Mouse (Mus musculus) kidney, adult 9 months (tissue): Measurements from ENCODE around the gene Glmn.

Experiments used
- DNase-seq: peaks from one replicate; pipeline ENCODE4 v3.0.0; 2022

Gene Glmn

DNA sequence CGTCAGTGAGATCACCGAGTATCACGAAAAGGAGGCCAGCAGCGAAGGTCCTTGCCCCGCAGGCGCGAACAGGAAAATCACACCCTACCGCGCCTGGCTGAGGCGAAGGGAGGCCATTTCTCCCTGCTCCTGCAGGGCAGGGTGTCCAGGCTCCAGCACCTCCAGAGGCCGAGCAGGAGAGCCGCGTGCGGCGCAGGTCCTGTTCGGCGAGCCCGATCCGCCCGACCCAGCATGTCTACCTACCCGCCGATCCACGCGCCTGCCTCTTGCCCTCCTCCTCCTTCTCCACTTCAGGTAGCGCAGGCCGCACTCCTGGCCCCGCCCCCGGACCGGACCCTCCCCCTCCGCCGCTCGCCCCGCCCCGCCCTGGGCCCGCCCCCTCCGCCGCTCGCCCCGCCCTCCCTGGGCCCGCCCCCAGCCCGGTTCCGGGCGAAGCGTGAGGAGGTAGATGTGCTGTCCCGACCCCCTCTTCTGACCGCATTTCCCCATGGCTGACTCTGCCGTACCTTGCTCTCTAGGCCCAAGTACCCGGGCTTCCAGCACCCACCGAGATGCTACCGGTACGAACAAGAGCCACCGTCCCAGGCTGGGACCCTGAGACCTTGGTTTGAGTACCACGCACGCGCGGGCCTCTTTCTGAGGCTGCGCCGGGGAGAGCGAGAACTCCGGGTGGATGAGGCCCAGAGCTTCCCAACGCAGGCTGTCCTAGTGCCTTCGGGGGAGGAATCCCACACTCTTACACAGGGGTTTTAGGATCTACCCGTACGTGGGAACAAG is at the start of gene Glmn, which contains the start of gene Rpap2:
Gene Glmn, minus strand, starts transcription at position 588 of the 777 bp plus-strand sequence.
Gene Rpap2, plus strand, starts transcription at position 73 of the 777 bp plus-strand sequence.
- peak; percentile 88 for DNase-seq

DNA sequence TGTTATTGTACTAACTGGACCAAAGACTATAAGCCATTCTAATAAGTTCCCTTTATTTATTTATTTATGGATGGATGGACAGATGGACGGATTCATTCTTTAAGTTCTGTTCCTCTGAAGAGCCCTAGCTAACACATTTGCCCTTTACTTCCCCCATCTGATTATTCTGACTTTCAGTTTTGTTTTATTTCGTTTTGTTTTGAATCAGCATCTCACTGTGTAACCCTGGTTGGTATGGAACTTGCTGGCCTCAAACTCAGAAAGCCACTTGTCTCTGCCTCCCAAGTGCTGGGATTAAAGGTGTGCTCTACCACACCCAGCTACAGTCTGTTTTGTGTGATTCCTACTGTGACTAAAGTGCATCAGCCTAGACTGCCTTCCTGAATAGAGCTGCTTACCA is 48.2 kb upstream of the Glmn start:
- DNase-seq: no peak

DNA sequence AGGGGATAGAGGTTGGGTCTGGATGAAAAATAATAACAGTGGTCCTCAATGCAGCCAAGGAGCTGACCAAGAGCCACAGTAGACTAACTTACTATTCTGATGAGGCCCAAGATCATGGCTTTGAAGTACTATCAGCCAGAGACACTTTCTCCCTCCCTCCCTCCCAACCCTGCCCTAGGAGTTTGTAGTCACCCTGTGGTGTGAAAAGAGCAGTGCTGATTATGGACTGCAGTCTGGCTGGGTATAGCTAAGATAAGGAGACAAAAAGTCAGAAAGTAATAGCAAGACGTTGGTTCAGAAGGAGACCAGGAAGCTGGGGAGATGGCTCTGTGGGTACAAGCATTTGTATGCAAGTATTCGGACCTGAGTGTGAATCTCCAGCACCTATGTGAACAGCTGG is 46.9 kb upstream of the Glmn start:
- DNase-seq: no peak

DNA sequence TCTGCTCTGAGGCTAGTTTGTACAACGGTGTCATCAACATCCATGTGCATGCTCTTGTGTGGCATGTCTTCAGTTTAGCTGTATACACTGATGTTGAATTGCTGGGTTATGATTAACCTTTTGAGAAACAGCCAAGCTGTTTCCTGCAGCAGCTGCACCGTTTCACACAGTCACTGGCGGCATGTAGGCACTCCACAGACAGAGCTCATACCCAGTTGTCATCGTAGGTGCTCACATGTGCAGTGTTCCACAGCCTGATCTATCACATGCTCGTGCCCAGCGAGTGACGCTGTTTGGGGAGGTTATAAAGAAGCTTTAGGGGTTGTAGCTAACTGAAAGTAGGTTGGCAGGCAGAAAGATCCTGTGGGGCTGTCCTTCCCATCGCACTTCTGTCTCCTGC is 40.7 kb upstream of the Glmn start:
- DNase-seq: no peak

DNA sequence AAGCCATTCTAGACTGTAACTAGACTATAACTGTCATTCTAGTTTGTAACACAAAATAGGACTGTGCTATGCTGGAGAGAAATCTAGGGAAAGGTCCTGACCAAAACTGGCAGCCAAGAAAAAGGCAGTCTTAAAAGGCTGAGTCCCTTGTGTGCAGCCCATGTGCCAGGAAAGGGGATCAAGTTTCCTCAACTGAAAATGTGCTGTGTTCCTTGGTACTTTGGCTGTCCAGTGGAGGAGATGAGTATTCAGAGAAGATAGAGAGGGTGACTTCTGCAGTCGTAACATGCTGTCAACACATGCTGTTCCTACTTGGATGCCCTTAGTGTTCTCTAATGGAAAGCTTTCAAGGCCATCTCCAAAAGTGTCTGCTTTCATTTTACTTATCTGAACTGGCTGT is 39.4 kb upstream of the Glmn start:
- no peak for DNase-seq

DNA sequence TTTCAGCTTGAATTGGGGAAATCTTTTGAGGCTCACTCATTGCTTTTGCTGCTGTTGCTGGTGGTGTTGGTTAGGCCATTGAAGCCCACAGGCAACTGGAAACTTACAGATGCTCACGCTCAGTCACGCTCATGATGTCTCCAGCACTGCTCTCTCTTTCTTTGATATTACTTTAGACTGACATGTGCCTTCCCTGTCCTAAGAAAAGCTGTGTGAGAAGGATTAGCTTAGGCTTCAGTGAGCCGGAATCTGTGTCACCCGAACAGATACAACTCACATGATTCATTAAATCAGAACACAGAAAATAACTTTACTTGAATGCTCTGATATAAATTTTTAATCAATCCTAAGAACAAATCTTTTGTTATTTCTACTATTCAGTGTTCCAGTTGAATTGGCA is 36.0 kb upstream of the Glmn start:
- no peak for DNase-seq

DNA sequence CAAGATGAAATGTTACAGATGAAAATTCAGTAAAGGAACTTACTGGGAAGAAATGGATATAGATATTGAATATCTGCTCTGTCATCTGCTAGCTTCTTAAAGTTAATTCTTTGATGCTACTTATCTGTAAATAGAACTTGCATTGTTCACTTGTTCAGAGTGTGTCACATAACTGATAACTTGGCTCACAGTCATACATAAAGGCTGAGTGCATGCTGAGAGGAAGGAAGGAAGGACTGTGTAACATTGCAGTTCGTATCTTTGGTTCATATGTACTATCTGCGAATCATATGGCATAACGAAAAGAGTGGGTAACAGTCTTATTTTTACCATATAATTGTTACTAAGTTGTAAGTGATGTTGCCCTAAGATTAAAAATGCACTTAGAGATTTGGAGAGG is 23.6 kb upstream of the Glmn start:
- DNase-seq: no peak

DNA sequence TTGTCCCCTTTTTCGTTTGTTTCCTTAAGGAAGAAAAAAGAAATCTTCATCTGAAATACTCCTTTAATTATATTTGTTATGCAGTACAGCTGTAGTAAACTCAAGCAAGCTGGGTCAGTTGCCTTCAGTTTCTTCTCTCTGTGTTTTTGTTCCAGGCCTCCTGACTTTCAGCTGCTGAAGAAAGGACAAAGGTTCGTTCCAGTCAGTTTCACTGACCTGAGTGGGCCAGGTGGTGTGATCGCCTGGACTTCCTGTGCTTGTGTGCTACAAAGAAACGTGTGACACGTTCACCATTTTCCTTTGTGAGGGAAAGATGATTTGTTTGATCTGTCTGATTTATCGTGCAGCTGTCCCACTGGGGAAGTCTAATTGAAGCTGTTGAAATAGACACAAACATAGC is 20.3 kb upstream of the Glmn start:
- DNase-seq: peak; percentile 57

DNA sequence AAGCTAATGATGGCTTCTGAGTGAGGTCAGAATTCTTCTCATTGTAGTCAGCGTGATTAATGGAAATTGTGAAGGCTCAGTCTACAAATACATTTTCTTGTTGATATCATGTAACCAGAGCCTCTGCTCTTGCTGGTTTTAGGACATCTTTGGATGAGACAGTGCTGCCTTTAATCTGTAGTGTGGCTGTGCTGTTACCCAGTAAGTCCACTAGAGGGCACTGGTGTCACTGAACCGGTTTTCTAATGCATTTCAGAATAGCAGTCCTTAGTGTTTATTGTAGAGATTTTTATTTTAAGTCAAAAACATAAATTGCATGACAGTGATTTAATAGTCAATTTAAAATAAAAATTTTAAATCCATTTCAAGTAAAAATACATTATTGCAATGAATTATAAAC is 13.5 kb upstream of the Glmn start:
- peak; percentile 68 for DNase-seq

DNA sequence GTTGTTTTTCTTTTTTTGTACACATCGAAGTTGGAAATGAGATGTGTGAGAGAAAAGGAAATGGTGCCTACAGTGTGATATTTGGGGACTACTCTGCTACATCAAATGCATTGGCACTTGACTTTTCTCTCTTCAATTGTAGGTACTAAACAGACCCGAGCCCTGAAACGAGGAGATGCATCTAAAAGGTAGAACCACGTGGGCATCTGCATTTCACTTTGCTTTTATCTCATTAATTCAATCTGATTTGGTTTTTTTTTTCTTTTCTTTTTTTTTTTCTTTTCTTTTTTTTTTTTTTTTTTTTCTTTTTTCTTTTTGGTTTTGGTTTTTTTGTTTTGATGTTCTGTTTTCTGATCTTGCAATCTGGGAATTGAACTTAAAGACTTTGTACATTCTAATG is 692 bp upstream of the Glmn start:
- DNase-seq: no peak

DNA sequence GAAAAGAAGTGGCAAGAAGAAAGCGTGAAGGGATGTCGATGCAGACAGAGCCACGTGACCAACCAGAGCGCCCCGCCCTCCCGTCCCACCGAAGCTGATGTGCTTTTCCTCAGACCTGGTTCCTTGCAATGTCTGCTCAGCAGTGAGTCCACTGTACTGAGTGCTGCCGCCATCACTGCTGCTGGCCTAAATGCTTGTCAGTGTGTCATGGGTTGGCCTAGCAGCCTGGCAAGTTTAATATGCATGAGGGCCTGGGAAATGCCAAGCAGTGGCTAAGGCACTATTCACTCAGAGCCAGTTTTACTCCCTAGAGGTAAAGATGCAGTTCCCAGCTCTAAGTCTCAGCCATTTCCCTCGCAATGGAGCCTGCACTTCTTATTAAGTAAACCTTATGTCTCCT is 28.5 kb downstream of the Glmn start:
- DNase-seq: no peak

DNA sequence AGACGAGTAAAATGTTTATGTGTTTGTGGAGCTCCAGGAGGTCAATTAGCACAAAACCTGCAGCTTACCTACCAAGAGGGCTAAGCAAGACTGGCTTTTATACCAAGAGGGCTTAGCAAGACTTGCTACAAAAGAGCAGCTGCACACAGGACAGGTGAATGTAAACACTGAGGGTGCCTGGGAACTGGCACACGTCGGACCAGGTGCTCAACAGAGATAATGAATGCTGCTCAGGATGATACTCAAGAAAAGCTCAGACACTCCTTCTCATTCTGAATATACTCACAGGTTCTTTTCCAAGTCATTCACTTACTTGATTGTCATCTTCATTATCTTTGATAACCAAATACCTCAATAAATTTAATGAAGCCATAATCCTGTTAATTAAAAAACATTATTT is 40.7 kb downstream of the Glmn start:
- DNase-seq: no peak

DNA sequence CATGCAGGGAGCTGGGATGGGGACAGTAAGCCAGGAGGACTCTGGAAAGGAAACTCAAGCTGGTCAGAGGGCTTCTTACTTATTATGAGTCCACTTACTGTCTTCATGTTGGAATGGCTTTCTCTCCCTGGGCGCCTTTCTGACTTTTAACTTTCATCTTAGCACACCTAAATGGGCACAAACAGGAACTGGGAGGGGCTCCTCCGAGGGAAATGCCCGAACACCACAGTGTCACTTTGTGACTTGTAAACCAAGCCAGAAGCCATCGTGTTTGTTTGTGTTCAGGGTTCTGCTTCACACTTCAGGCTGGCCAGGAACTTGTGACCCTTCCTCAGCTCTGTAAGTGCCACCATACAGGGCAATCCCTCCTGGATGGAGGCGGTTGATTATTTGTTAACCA is 43.4 kb downstream of the Glmn start:
- DNase-seq: no peak

DNA sequence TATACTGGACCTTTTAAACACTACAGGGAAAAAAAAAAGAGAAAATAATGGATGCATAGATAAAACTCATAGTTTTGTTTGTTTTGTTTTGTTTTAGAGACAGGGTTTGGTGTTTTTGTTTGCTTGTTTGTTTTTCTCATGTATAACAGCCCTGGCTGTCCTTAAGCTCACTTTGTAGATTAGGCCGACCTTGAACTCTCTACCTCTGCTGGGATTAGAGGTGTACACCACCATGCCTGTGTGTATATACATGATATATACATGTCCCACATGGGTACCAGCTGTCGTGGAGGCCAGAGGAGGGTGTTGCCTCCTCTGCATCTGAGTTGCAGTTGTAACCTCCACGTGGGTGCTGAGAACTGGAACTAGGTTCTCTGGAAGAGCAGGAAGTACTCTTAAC is 49.2 kb downstream of the Glmn start:
- DNase-seq: no peak

DNA sequence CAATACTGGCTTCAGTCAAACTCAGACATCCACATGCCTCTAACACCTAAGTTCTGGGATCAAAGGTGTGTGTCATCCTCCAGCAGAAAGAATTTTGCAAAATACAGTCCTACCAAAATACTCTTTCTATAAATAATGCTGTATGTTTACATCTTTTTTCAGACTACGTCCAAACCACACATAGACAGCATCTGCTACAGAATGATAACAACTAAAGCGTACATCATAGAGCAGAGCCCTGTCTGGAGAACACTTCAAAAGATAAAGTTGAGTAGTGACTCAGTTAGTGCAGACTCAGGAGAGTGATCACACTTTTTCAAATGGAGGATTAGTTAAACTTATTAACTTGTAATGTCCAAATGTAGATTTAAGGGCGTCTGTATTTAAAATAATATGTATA is 49.7 kb downstream of the Glmn start:
- no peak for DNase-seq

DNA sequence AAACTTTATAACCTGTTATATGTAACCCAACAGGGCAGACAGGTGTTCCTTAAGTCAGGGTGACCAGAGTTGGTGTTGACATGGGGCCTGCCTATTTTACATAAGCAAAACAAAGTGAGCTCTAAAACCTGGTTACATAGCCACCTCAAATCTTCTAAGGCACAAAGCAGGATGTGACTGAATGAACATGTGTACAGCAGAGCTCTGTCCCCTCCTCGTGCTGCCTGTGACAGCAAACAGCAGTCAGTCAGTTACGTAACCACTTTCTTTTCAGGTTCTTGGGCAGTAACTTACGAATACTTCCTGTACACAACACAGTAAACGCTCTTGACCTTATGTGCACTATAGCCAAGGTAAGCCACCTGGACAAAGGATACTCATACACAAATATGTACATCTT is 51.8 kb downstream of the Glmn start:
- no peak for DNase-seq

DNA sequence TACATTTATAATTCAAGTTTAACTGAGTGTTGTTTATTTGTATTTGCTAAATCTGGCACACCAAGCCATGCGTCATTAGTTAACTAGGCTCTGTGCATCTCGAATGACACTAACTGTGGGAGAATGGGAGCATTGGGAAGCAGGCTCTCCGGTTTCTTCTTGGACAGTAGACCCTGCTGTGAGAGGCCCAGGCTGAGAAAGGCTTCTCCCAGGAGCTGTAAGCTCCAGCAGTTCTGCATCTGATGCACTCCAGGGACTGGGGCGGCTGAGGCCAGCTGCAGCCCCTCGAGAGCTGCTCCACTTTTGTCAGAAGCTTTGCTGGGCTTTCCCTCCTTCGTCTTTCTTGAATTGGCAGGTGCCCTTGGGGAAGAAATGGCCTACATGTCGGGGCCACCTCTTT is 56.0 kb downstream of the Glmn start:
- no peak for DNase-seq

DNA sequence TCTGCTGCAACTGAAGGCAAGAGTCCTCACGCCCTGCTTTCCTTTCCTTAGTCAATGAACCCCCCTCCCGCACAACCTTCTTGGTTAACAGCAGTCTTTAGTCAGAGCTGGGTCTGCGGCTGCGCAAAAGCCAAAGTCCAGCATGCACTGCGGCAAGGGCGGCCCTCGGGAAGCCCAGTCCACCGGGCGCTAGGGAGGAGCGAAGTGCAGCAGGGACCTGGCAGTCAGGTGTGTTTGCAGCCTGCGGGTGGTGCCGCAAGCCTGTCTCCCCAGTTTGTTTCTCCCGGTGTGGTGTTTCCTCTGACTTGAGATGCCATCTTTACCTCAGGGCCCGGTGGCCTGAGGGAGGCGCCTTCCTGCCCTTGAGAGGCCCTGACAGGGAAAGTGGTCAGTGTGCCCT is 63.1 kb downstream of the Glmn start, which contains the start of gene 1700028K03Rik:
Gene 1700028K03Rik, plus strand, starts transcription at position 129 of the 400 bp plus-strand sequence.
- no peak for DNase-seq

DNA sequence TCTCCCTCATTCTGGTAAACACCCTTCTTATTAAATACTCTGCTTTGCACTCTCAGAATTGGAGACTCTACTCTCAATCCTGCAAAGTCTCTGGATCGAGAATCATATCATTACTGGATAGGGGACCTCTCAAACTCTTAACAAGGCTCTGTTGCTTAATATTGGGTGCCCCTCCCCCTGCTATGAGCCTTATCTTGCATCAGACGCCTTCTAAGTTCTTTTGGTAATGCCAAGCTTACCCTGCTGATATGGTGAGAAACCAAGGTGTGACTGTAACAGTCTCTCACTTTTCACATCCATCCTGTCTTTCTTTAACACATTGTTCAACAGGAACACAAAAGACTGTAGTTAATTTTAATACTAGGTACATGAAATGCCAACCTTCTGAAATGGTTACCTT is 64.1 kb downstream of the Glmn start:
- DNase-seq: no peak

DNA sequence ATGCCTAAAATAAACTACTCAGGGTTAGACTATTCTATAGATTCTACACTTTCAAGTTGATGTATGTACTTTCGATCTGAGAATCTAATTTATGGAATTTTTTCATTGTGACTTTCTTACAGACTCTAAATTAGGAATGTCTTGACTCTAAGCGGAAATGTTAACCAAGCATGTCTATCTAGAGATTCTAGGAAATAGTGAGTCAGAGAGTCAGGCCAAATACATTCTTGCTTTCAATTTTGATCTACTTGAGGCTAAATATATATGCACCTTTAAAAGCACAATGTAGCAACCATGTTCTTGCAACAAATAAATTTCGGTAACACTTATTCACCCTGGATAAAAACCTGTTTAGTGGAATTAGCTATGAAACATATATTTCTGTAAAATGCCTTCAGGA is 68.8 kb downstream of the Glmn start:
- no peak for DNase-seq

DNA sequence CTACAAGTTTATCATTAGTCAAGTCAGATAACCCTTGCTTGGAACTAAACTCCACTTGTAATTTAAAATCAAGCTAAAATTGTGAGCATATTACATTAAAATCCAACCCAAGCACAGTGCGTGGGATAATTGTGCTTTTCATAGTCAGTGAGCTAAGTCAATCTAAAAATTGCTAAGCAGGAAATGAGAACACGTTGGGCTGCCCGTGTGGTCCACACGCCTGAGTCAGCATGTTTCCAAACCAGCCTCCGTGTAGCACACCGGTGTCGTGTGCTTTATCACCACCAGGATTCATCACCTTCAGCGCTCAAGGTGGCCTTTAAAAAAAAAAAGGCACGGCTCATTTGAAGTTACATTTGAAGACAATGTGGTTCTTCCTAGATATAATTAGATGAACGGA is 73.4 kb downstream of the Glmn start:
- no peak for DNase-seq

DNA sequence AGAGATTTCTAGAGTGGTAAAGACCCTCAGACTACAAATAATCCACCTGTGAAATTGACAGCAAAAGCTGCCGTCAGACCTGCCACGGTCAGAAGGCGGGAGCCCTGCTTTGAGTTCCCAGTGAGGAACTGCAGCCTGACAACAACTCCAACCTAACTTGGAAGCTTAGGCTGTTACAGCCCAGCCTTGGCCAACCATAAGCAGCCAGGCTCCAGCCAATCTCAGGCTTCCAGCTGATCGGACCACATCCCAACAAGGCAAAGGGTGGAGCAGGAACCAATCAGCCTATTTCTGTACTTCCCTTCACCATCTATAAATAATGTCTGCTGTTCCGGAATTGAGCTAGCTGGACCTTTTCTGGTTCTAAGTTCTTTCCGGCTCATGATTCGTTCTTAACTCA is 75.8 kb downstream of the Glmn start:
- DNase-seq: peak; percentile 47

DNA sequence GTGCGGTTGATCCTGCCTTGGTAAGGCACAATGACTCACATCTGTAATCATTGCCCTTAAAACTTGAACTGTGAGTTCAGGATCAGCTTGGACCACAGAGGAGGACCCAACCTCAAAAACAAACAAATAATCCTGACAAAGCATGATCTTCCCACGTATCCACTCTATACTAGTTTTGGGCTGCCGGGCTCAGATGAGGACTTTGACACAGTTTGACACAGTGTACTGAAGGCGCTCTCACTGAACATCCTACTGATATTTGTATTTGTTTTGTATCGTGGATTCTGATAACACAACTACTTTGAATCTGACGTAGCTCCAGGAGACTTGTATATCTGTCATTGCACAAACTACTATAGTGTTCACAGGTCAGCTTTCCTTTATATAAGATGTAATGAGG is 76.3 kb downstream of the Glmn start:
- no peak for DNase-seq

DNA sequence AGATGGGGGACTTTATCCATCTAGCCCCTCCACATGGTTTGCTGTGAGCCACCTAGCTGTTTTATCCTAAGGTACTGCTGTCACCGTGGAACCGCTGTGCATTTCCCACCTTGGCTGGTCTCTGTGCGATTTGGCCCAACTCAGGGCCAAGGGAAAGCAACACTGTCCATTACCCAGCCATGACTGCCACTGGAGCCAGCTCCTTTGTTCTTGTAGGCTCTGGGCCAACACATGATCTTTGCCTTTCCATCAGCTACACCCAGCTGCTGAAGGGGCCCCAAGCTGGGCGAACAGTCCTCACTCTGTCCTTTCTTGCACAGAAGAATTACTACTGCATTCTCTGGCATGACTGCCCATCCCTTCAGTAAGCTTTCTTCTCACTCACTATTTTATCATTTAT is 79.1 kb downstream of the Glmn start:
- DNase-seq: no peak

DNA sequence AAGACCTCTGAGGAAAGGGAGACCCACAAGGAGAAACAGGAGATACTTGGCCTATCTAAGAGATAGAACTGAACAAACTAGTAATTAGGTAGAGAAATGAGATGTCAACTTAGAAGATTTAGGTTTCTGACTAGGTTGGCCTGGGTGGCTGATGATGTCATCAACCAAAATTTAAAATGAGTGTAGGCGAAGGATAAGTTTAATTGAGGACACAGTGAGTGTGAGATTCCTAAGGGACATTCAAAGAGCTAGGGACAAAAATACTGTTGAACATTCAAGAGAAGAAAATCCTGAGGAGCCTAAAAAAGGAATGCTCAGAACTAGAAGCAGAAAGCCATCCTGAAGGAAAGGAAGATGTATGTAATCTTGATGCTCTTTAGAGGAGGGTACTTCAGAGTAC is 81.6 kb downstream of the Glmn start:
- DNase-seq: no peak
